Mouse (Mus musculus): ENCODE results near the gene Rgl3. TPM values are rescaled to one million over a fixed set of nuclear protein-coding genes. Genes with fewer than 3 reads are reported as not detected.

Gene Rgl3
- polyA plus RNA-seq, 1 experiment from 2014 or later, result 1.8 TPM

- H3K9me3 ChIP-seq (replicated peaks), result no peaks in the 10 kb centered on the region
- no peaks in the 10 kb centered on the region for H3K27me3 ChIP-seq
- no peaks in the 10 kb centered on the region for H3K36me3 ChIP-seq
- H3K4me1 ChIP-seq (replicated peaks), result peaks cover 34% of the 10 kb centered on the region
- H3K4me3 ChIP-seq, result peak within 1 kb of the TSS; percentile 60
- H3K4me2 ChIP-seq, result peak within 1 kb of the TSS; percentile 69
- H3K9ac ChIP-seq, result peak within 1 kb of the TSS; percentile 62
- peak; percentile 92 for ATAC-seq (replicated peaks; ENCODE audit: insufficient number of reproducible peaks, insufficient read depth, low FRiP score, low read depth)
- under 1% methylated on average over 28 of the region's 28 CpGs for WGBS
- H3K27ac ChIP-seq, result peak within 1 kb of the TSS; percentile 74
Observed at GRCm38 (mm10) chr9:21927208-21927753, 62.0 kb downstream of the Rgl3 start, which contains the start of the genes Ccdc159 and Tmem205. TSS of gene Ccdc159 (plus strand) at chr9:21927471. TSS of gene Tmem205 (minus strand) at chr9:21927556.

- peak overlapping the region; percentile 74 for H3K27ac ChIP-seq
- under 1% methylated on average over 6 of the region's 6 CpGs for WGBS
- peak overlapping the region; percentile 69 for H3K4me2 ChIP-seq
- H3K4me3 ChIP-seq, result peak overlapping the region; percentile 60
- no peaks in the 10 kb centered on the region for H3K27me3 ChIP-seq
- H3K36me3 ChIP-seq, result no peaks in the 10 kb centered on the region
- peak overlapping the region; percentile 62 for H3K9ac ChIP-seq
- peaks cover 34% of the 10 kb centered on the region for H3K4me1 ChIP-seq (replicated peaks)
- no peaks in the 10 kb centered on the region for H3K9me3 ChIP-seq (replicated peaks)
- ATAC-seq (replicated peaks; ENCODE audit: insufficient number of reproducible peaks, insufficient read depth, low FRiP score, low read depth), result no peak
Observed at GRCm38 (mm10) chr9:21926784-21927183, 62.5 kb downstream of the Rgl3 start.

GRCm38 (mm10) chr9:21926155-21926554 lies 63.1 kb downstream of the Rgl3 start:
- no peaks in the 10 kb centered on the region for H3K9me3 ChIP-seq (replicated peaks)
- H3K4me3 ChIP-seq, result peak overlapping the region; percentile 60
- H3K4me2 ChIP-seq, result peak overlapping the region; percentile 69
- WGBS, result 62% methylated on average over 6 of the region's 6 CpGs
- H3K9ac ChIP-seq, result 0 out of 2 replicates have a peak overlapping the region, but pooled peaks have one; percentile 62
- no peaks in the 10 kb centered on the region for H3K27me3 ChIP-seq
- no peak overlapping the region for H3K27ac ChIP-seq
- no peaks in the 10 kb centered on the region for H3K36me3 ChIP-seq
- peaks cover 34% of the 10 kb centered on the region for H3K4me1 ChIP-seq (replicated peaks)
- no peak for ATAC-seq (replicated peaks; ENCODE audit: insufficient number of reproducible peaks, insufficient read depth, low FRiP score, low read depth)

- no peak overlapping the region for H3K27ac ChIP-seq
- no peaks in the 10 kb centered on the region for H3K27me3 ChIP-seq
- no peaks in the 10 kb centered on the region for H3K36me3 ChIP-seq
- H3K9ac ChIP-seq, result no peak overlapping the region
- no peak overlapping the region for H3K4me2 ChIP-seq
- H3K4me3 ChIP-seq, result no peak overlapping the region
- peaks cover 34% of the 10 kb centered on the region for H3K4me1 ChIP-seq (replicated peaks)
- 96% methylated on average over 1 of the region's 1 CpGs for WGBS
- no peak for ATAC-seq (replicated peaks; ENCODE audit: insufficient number of reproducible peaks, insufficient read depth, low FRiP score, low read depth)
- no peaks in the 10 kb centered on the region for H3K9me3 ChIP-seq (replicated peaks)
Observed at GRCm38 (mm10) chr9:21925506-21925905, 63.7 kb downstream of the Rgl3 start.

- WGBS, result 90% methylated on average over 3 of the region's 3 CpGs
- ATAC-seq (replicated peaks; ENCODE audit: insufficient number of reproducible peaks, insufficient read depth, low FRiP score, low read depth), result no peak
- H3K27ac ChIP-seq, result no peak overlapping the region
Observed at GRCm38 (mm10) chr9:21925034-21925433, 64.2 kb downstream of the Rgl3 start.

GRCm38 (mm10) chr9:21924099-21924493 lies 65.2 kb downstream of the Rgl3 start:
- no peaks in the 10 kb centered on the region for H3K9me3 ChIP-seq (replicated peaks)
- H3K36me3 ChIP-seq, result no peaks in the 10 kb centered on the region
- H3K9ac ChIP-seq, result no peak overlapping the region
- H3K27me3 ChIP-seq, result no peaks in the 10 kb centered on the region
- peak overlapping the region; percentile 82 for H3K27ac ChIP-seq
- H3K4me2 ChIP-seq, result no peak overlapping the region; the same call in 1 of the 2 replicates
- no peak overlapping the region for H3K4me3 ChIP-seq
- WGBS, result 29% methylated on average over 6 of the region's 6 CpGs
- ATAC-seq (replicated peaks; ENCODE audit: insufficient number of reproducible peaks, insufficient read depth, low FRiP score, low read depth), result peak; percentile 88
- H3K4me1 ChIP-seq (replicated peaks), result peaks cover 34% of the 10 kb centered on the region

More at GRCm38 (mm10) chr9:21925034-21925433, 64.2 kb downstream of the Rgl3 start:
- Histone ChIP-seq H3K4me1 (replicated peaks) (peaks cover 34% of the 10 kb centered on the region), H3K9me3 (replicated peaks) (no peaks in the 10 kb centered on the region), H3K4me2 (no peak overlapping the region), H3K36me3 (no peaks in the 10 kb centered on the region), H3K9ac (no peak overlapping the region), H3K4me3 (no peak overlapping the region), H3K27me3 (no peaks in the 10 kb centered on the region)

GRCm38 (mm10) chr9:21923490-21924098 lies 65.7 kb downstream of the Rgl3 start:
- ATAC-seq (replicated peaks; ENCODE audit: insufficient number of reproducible peaks, insufficient read depth, low FRiP score, low read depth), result no peak
- no peak overlapping the region; the same call in 1 of the 2 replicates for H3K4me2 ChIP-seq
- H3K36me3 ChIP-seq, result no peaks in the 10 kb centered on the region
- H3K4me1 ChIP-seq (replicated peaks), result peaks cover 34% of the 10 kb centered on the region
- H3K27me3 ChIP-seq, result no peaks in the 10 kb centered on the region
- WGBS, result 25% methylated on average over 3 of the region's 3 CpGs
- H3K9ac ChIP-seq, result no peak overlapping the region
- no peaks in the 10 kb centered on the region for H3K9me3 ChIP-seq (replicated peaks)
- no peak overlapping the region for H3K4me3 ChIP-seq
- H3K27ac ChIP-seq, result peak overlapping the region; percentile 82

- Histone ChIP-seq H3K4me3 (no peak overlapping the region), H3K27me3 (no peaks in the 10 kb centered on the region), H3K4me1 (replicated peaks) (peaks cover 40% of the 10 kb centered on the region), H3K4me2 (no peak overlapping the region), H3K36me3 (no peaks in the 10 kb centered on the region), H3K27ac (peak overlapping the region; percentile 82), H3K9ac (no peak overlapping the region), H3K9me3 (replicated peaks) (no peaks in the 10 kb centered on the region)
- 87% methylated on average over 4 of the region's 4 CpGs for WGBS
- ATAC-seq (replicated peaks; ENCODE audit: insufficient number of reproducible peaks, insufficient read depth, low FRiP score, low read depth), result no peak
Observed at GRCm38 (mm10) chr9:21923036-21923435, 66.2 kb downstream of the Rgl3 start.

Other genes with a start within 250 kb of the Rgl3 start
- 69.6 and 88.1 TPM in 2 replicates for gene Spc24, start 229.1 kb downstream of the Rgl3 start, polyA plus RNA-seq (2015; fragmentation: Nextera tagmentation; extraction: Ambion mirVana)
- gene Kank2, start 190.7 kb downstream of the Rgl3 start, polyA plus RNA-seq (2015; fragmentation: Nextera tagmentation; extraction: Ambion mirVana), result 20.0 and 26.3 TPM in 2 replicates
- gene Angptl8, start 153.9 kb downstream of the Rgl3 start, polyA plus RNA-seq (2015; fragmentation: Nextera tagmentation; extraction: Ambion mirVana), result 1.2 and 2.1 TPM in 2 replicates
- 38.3 and 54.7 TPM in 2 replicates for gene Dock6, start 136.8 kb downstream of the Rgl3 start, polyA plus RNA-seq (2015; fragmentation: Nextera tagmentation; extraction: Ambion mirVana)
- 9.7 and 15.6 TPM in 2 replicates for gene Rab3d, start 71.3 kb downstream of the Rgl3 start, polyA plus RNA-seq (2015; fragmentation: Nextera tagmentation; extraction: Ambion mirVana)
- 2.7 and 3.5 TPM in 2 replicates for gene Ccdc159, start 62.0 kb downstream of the Rgl3 start, polyA plus RNA-seq (2015; fragmentation: Nextera tagmentation; extraction: Ambion mirVana)
- gene Tmem205, start 61.9 kb downstream of the Rgl3 start, polyA plus RNA-seq (2015; fragmentation: Nextera tagmentation; extraction: Ambion mirVana), result 36.9 and 44.9 TPM in 2 replicates
- gene Plppr2, start 52.4 kb downstream of the Rgl3 start, polyA plus RNA-seq (2015; fragmentation: Nextera tagmentation; extraction: Ambion mirVana), result 3.2 and 5.7 TPM in 2 replicates
- gene Swsap1, start 33.7 kb downstream of the Rgl3 start, polyA plus RNA-seq (2015; fragmentation: Nextera tagmentation; extraction: Ambion mirVana), result 4.4 and 5.2 TPM in 2 replicates
- gene Epor, start 25.9 kb downstream of the Rgl3 start, polyA plus RNA-seq (2015; fragmentation: Nextera tagmentation; extraction: Ambion mirVana), result 2.9 and 4.7 TPM in 2 replicates
- 0.35 and 0.77 TPM in 2 replicates for gene Ccdc151, start 13.2 kb upstream of the Rgl3 start, polyA plus RNA-seq (2015; fragmentation: Nextera tagmentation; extraction: Ambion mirVana)
- gene Prkcsh, start 13.4 kb upstream of the Rgl3 start, polyA plus RNA-seq (2015; fragmentation: Nextera tagmentation; extraction: Ambion mirVana), result 60.3 and 83.6 TPM in 2 replicates
- gene Elavl3, start 62.6 kb upstream of the Rgl3 start, polyA plus RNA-seq (2015; fragmentation: Nextera tagmentation; extraction: Ambion mirVana), result 0.14 and 1.0 TPM in 2 replicates
- not detected in 2 replicates for gene Gm49318, start 81.8 kb upstream of the Rgl3 start, polyA plus RNA-seq (2015; fragmentation: Nextera tagmentation; extraction: Ambion mirVana)
- gene Zfp653, start 81.9 kb upstream of the Rgl3 start, polyA plus RNA-seq (2015; fragmentation: Nextera tagmentation; extraction: Ambion mirVana), result 8.5 and 11.3 TPM in 2 replicates
- gene Ecsit, start 96.0 kb upstream of the Rgl3 start, polyA plus RNA-seq (2015; fragmentation: Nextera tagmentation; extraction: Ambion mirVana), result 55.0 and 62.4 TPM in 2 replicates
- 145 and 157 TPM in 2 replicates for gene Cnn1, start 109.8 kb upstream of the Rgl3 start, polyA plus RNA-seq (2015; fragmentation: Nextera tagmentation; extraction: Ambion mirVana)
- 96.9 and 115 TPM in 2 replicates for gene Elof1, start 127.7 kb upstream of the Rgl3 start, polyA plus RNA-seq (2015; fragmentation: Nextera tagmentation; extraction: Ambion mirVana)
- gene Acp5, start 146.3 kb upstream of the Rgl3 start, polyA plus RNA-seq (2015; fragmentation: Nextera tagmentation; extraction: Ambion mirVana), result 3.0 and 10.3 TPM in 2 replicates
- 48.6 and 49.2 TPM in 2 replicates for gene Pigyl, start 167.4 kb upstream of the Rgl3 start, polyA plus RNA-seq (2015; fragmentation: Nextera tagmentation; extraction: Ambion mirVana)
- 0.13 and 0.52 TPM in 2 replicates for gene Zfp872, start 198.6 kb upstream of the Rgl3 start, polyA plus RNA-seq (2015; fragmentation: Nextera tagmentation; extraction: Ambion mirVana)
- 17.8 and 22.1 TPM in 2 replicates for gene Zfp809, start 236.3 kb upstream of the Rgl3 start, polyA plus RNA-seq (2015; fragmentation: Nextera tagmentation; extraction: Ambion mirVana)